In genomic region chr5:149823821-149824220, GRCm38 (mm10) we compare ENCODE assay signal across 24 mouse cellular contexts.
"Had no signal": no experiment of that assay in that cellular context is flagged by ENCODE, and none has a peak within 500 bp of the region (broad histone marks: within the 10 kb centered on the region; RNA-seq: fewer than 3 reads in every experiment).

No protein-coding gene starts in this region.

- H3K9ac ChIP-seq: heart, embryonic 12.5 days; hindbrain, embryonic 14.5 days; intestine, embryonic 15.5 days; limb, embryonic 12.5 days; liver, embryonic 13.5 days had no signal

- H3K4me2 ChIP-seq: heart, embryonic 12.5 days; hindbrain, embryonic 14.5 days; intestine, embryonic 15.5 days; limb, embryonic 12.5 days; liver, embryonic 11.5 days; liver, embryonic 13.5 days had no signal

- ATAC-seq: forebrain, embryonic 16.5 days; hindbrain, embryonic 16.5 days; inflammation-experienced regulatory T-cells, adult 6 months; intestine, embryonic 15.5 days; intestine, postnatal 0 days had no signal

- H3K4me3 ChIP-seq: gastrocnemius, adult 2 months; heart, embryonic 10.5 days; heart, embryonic 12.5 days; intestine, embryonic 15.5 days; layer of hippocampus, adult 2 months; left cerebral cortex, adult 2 months; limb, embryonic 10.5 days; limb, embryonic 12.5 days; liver, embryonic 13.5 days had no signal

- H3K36me3 ChIP-seq: heart, embryonic 10.5 days; heart, embryonic 12.5 days; intestine, embryonic 15.5 days; limb, embryonic 10.5 days; limb, embryonic 12.5 days; liver, embryonic 13.5 days had no signal

- H3K27me3 ChIP-seq: heart, embryonic 12.5 days; intestine, embryonic 15.5 days; limb, embryonic 12.5 days; liver, embryonic 13.5 days had no signal

- H3K4me1 ChIP-seq: intestine, embryonic 15.5 days; limb, embryonic 12.5 days; liver, embryonic 13.5 days had no signal

- DNase-seq: gastrocnemius, adult 2 months; gastrocnemius, postnatal 10 days; gastrocnemius, postnatal 25 days; heart, adult 18-20 months; heart, postnatal 10 days; heart, postnatal 4 days; kidney, adult 18-20 months; kidney, adult 8-10 months; kidney, postnatal 10 days; liver; liver, embryonic 13.5 days had no signal

- H3K27ac ChIP-seq: gastrocnemius, adult 2 months; heart, embryonic 10.5 days; hindbrain, embryonic 14.5 days; intestine, embryonic 15.5 days; layer of hippocampus, adult 2 months; left cerebral cortex, adult 2 months; limb, embryonic 10.5 days; limb, embryonic 12.5 days; liver, embryonic 13.5 days had no signal

- H3K9me3 ChIP-seq: heart, embryonic 10.5 days; heart, embryonic 12.5 days; intestine, embryonic 15.5 days; limb, embryonic 10.5 days; limb, embryonic 12.5 days; liver, embryonic 13.5 days had no signal
